Mouse (Mus musculus) T-helper 1 cell (primary cell): ENCODE measurements around the gene Msh4.

Experiments used
- in situ Hi-C: fragments of 300-600 bp; cut with MboI, MseI; formaldehyde crosslinking; loops from one replicate; pipeline ENCODE4 v1.15.1; 2025; ENCODE audit warnings: high pct_unique_total_duplicates

Msh4 gene

DNA sequence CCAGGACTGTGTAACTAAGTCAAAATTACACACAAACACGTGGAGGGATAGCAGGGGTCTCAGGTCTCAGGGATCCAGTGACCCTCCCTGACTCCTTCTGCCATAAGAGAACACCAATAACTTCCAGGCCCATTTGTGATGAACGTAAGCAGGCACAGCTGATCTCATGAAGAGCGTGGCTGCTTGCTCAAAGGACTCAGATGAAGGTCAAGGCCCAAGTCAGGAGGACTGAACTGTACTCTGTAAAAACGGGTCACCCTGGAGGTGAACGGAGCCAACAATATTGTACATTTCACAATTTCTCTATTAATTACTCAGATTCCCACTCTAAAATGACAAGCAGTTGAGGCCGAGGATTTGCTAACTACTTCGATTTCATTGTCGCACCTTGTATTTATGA, 91.9 kb downstream of the Msh4 start:
- in situ Hi-C loops = loop anchor here (10.0 kb wide), 1 partner anchor 401 kb away; no protein-coding TSS in a partner anchor

DNA sequence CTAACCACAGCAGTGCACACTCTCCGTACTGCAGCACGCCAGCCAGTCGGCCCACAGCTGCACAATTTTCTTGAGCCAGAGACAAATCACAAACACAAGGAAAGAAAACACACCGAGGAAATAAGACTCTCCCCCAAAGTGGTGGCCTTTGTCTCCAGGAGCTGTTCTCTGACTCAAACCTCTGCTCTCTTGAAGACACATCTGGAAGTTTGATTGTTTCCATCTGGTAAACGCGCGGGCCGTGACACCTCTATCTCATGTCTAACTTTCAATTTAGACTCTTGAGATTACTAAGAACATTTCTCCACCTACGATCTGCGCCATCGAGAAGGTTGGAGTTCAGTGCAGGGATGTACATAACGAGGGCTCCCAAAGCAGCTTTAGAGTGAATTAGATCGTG, 97.5 kb downstream of the Msh4 start:
- in situ Hi-C loops = loop anchor here (5.0 kb wide), 2 partner anchors 91 to 136 kb away; no protein-coding TSS in a partner anchor

- in situ Hi-C loops = loop anchor here (5.0 kb wide), 2 partner anchors 90 to 135 kb away; no protein-coding TSS in a partner anchor
Observed at GRCm38 (mm10) chr3:153807444-153808149, 98.3 kb downstream of the Msh4 start.
